Comparison of ENCODE assay signal across 23 mouse cellular contexts in genomic region chr12:100665294-100665693, GRCm38 (mm10).
DNase-seq lines count a peak whose midpoint lies in the region; ATAC-seq and TF ChIP-seq lines count a peak whose summit lies in the region.
"Had no signal": no experiment of that assay in that cellular context is flagged by ENCODE, and none has a peak within 500 bp of the region (broad histone marks: within the 10 kb centered on the region; RNA-seq: fewer than 3 reads in every experiment).

No protein-coding gene starts in this region.

- no peaks in the 10 kb centered on the region for H3K27me3 ChIP-seq in forebrain, embryonic 13.5 days
- H3K27me3 ChIP-seq in forebrain, embryonic 11.5 days (ENCODE audit: control insufficient read depth, insufficient read depth, low read length) = no peaks in the 10 kb centered on the region
- no peaks in the 10 kb centered on the region for H3K27me3 ChIP-seq in midbrain, embryonic 11.5 days (ENCODE audit: control insufficient read depth, insufficient read depth, low read length)
- H3K27me3 ChIP-seq in midbrain, embryonic 10.5 days (ENCODE audit: low read depth, poor library complexity, severe bottlenecking) = no peaks in the 10 kb centered on the region
- H3K27me3 ChIP-seq in forebrain, embryonic 16.5 days (replicated peaks; ENCODE audit: control insufficient read depth, insufficient read depth, low read length) = no peaks in the 10 kb centered on the region
- H3K27me3 ChIP-seq: embryonic facial prominence, embryonic 15.5 days; hindbrain, embryonic 12.5 days had no signal

- 75% methylated on average over 4 of the region's 4 CpGs for WGBS in forebrain, embryonic 13.5 days
- WGBS in forebrain, embryonic 11.5 days = 86% methylated on average over 4 of the region's 4 CpGs
- 87% methylated on average over 4 of the region's 4 CpGs for WGBS in midbrain, embryonic 11.5 days
- WGBS in midbrain, embryonic 10.5 days = 89% methylated on average over 4 of the region's 4 CpGs
- WGBS in forebrain, embryonic 16.5 days = 64% methylated on average over 4 of the region's 4 CpGs

- peak; percentile 89 for ATAC-seq in forebrain, embryonic 13.5 days
- ATAC-seq in forebrain, embryonic 11.5 days (replicated peaks; ENCODE audit: low FRiP score) = no peak
- no peak for ATAC-seq in midbrain, embryonic 11.5 days (ENCODE audit: low FRiP score)
- peak; percentile 94 for ATAC-seq in forebrain, embryonic 16.5 days
- ATAC-seq: hindbrain, embryonic 16.5 days; inflammation-experienced regulatory T-cells, adult 6 months; intestine, postnatal 0 days had no signal

- no peak overlapping the region for H3K4me2 ChIP-seq in forebrain, embryonic 13.5 days
- H3K4me2 ChIP-seq in forebrain, embryonic 11.5 days (ENCODE audit: low read depth, low read length, severe bottlenecking) = no peak overlapping the region
- no peak overlapping the region for H3K4me2 ChIP-seq in midbrain, embryonic 11.5 days
- no peak overlapping the region for H3K4me2 ChIP-seq in forebrain, embryonic 16.5 days (ENCODE audit: low read length)
- H3K4me2 ChIP-seq: embryonic facial prominence, embryonic 15.5 days; hindbrain, embryonic 12.5 days had no signal

- TF ChIP-seq POLR2A in brain, embryonic 14.5 days (IDR thresholded peaks at IDR 0.05; ENCODE audit: borderline replicate concordance, extremely low read depth, insufficient read depth, insufficient read length, poor library complexity, severe bottlenecking) = no peak

- H3K27ac ChIP-seq in forebrain, embryonic 13.5 days = no peak overlapping the region
- no peak overlapping the region for H3K27ac ChIP-seq in forebrain, embryonic 11.5 days (ENCODE audit: low read depth, low read length)
- no peak overlapping the region for H3K27ac ChIP-seq in midbrain, embryonic 11.5 days (ENCODE audit: low read depth, low read length)
- H3K27ac ChIP-seq in midbrain, embryonic 10.5 days (replicated peaks) = no peak overlapping the region
- H3K27ac ChIP-seq in forebrain, embryonic 16.5 days (ENCODE audit: low read length) = no peak overlapping the region
- H3K27ac ChIP-seq: embryonic facial prominence, embryonic 15.5 days; heart, embryonic 10.5 days; hindbrain, embryonic 12.5 days had no signal

- no peaks in the 10 kb centered on the region for H3K4me1 ChIP-seq in forebrain, embryonic 13.5 days
- H3K4me1 ChIP-seq in forebrain, embryonic 11.5 days (replicated peaks; ENCODE audit: control insufficient read depth, insufficient read depth, low read length) = no peaks in the 10 kb centered on the region
- no peaks in the 10 kb centered on the region for H3K4me1 ChIP-seq in midbrain, embryonic 11.5 days (ENCODE audit: control insufficient read depth, insufficient read depth, low read length)
- no peaks in the 10 kb centered on the region for H3K4me1 ChIP-seq in midbrain, embryonic 10.5 days
- peaks cover 5% of the 10 kb centered on the region for H3K4me1 ChIP-seq in forebrain, embryonic 16.5 days (replicated peaks; ENCODE audit: control insufficient read depth, insufficient read depth, low read length)
- H3K4me1 ChIP-seq: embryonic facial prominence, embryonic 15.5 days; hindbrain, embryonic 12.5 days had no signal

- H3K4me3 ChIP-seq in forebrain, embryonic 13.5 days = no peak overlapping the region
- H3K4me3 ChIP-seq in forebrain, embryonic 11.5 days (ENCODE audit: low read depth, low read length) = no peak overlapping the region
- H3K4me3 ChIP-seq in midbrain, embryonic 11.5 days (ENCODE audit: low read depth, low read length) = no peak overlapping the region
- no peak overlapping the region for H3K4me3 ChIP-seq in midbrain, embryonic 10.5 days
- H3K4me3 ChIP-seq in forebrain, embryonic 16.5 days (replicated peaks; ENCODE audit: low read length) = no peak overlapping the region
- H3K4me3 ChIP-seq: embryonic facial prominence, embryonic 15.5 days; erythroblast, embryonic 14.5 days; heart, embryonic 10.5 days; hindbrain, embryonic 12.5 days had no signal

- H3K9ac ChIP-seq in forebrain, embryonic 13.5 days = no peak overlapping the region
- no peak overlapping the region for H3K9ac ChIP-seq in forebrain, embryonic 11.5 days (ENCODE audit: low read length)
- no peak overlapping the region for H3K9ac ChIP-seq in midbrain, embryonic 11.5 days (ENCODE audit: low read length)
- H3K9ac ChIP-seq in forebrain, embryonic 16.5 days (replicated peaks; ENCODE audit: low read depth, low read length) = no peak overlapping the region
- H3K9ac ChIP-seq: embryonic facial prominence, embryonic 15.5 days; hindbrain, embryonic 12.5 days had no signal

- H3K36me3 ChIP-seq in forebrain, embryonic 13.5 days (ENCODE audit: poor library complexity, severe bottlenecking) = no peaks in the 10 kb centered on the region
- H3K36me3 ChIP-seq in forebrain, embryonic 11.5 days (ENCODE audit: control insufficient read depth, insufficient read depth, low read length) = no peaks in the 10 kb centered on the region
- H3K36me3 ChIP-seq in midbrain, embryonic 11.5 days (ENCODE audit: control insufficient read depth, insufficient read depth, low read length) = no peaks in the 10 kb centered on the region
- H3K36me3 ChIP-seq in midbrain, embryonic 10.5 days = no peaks in the 10 kb centered on the region
- no peaks in the 10 kb centered on the region for H3K36me3 ChIP-seq in forebrain, embryonic 16.5 days (ENCODE audit: control insufficient read depth, insufficient read depth)
- H3K36me3 ChIP-seq: embryonic facial prominence, embryonic 15.5 days; heart, embryonic 10.5 days; hindbrain, embryonic 12.5 days had no signal

- DNase-seq in forebrain, embryonic 11.5 days (ENCODE audit: low spot score) = no peak
- DNase-seq in midbrain, embryonic 11.5 days (ENCODE audit: low spot score, missing footprints) = peak; percentile 53
- no peak for DNase-seq in midbrain, embryonic 10.5 days (ENCODE audit: low spot score)
- peak; percentile 83 for DNase-seq in brain, embryonic 14.5 days (ENCODE audit: low read depth)
- no peak for DNase-seq in urinary bladder, postnatal 36 days (ENCODE audit: low spot score in 2 of 2)
- DNase-seq: adrenal gland, adult 2 months; adrenal gland, postnatal 25 days; cerebellum, adult 18-20 months; embryo, embryonic 11 days; gastrocnemius, postnatal 36 days; heart, adult 11 months; heart, postnatal 10 days; heart, postnatal 4 days; kidney, adult 8-10 months had no signal

- no peak for TF ChIP-seq CTCF in brain, embryonic 14.5 days (IDR thresholded peaks at IDR 0.05; ENCODE audit: borderline replicate concordance, extremely low read depth, insufficient read depth, insufficient read length)

- H3K9me3 ChIP-seq in forebrain, embryonic 13.5 days (replicated peaks) = no peaks in the 10 kb centered on the region
- H3K9me3 ChIP-seq in forebrain, embryonic 11.5 days (ENCODE audit: control insufficient read depth, low read length) = no peaks in the 10 kb centered on the region
- no peaks in the 10 kb centered on the region for H3K9me3 ChIP-seq in midbrain, embryonic 11.5 days (ENCODE audit: control insufficient read depth, low read length)
- H3K9me3 ChIP-seq in midbrain, embryonic 10.5 days (replicated peaks) = no peaks in the 10 kb centered on the region
- no peaks in the 10 kb centered on the region for H3K9me3 ChIP-seq in forebrain, embryonic 16.5 days (ENCODE audit: control insufficient read depth, low read length)
- H3K9me3 ChIP-seq: embryonic facial prominence, embryonic 15.5 days; heart, embryonic 10.5 days; hindbrain, embryonic 12.5 days had no signal

Comparison
In these comparisons a context has a peak if more than half of its experiments do, and no peak if none do; other contexts are left out.
1. ATAC-seq: peak in forebrain, embryonic 13.5 days (single experiment) and forebrain, embryonic 16.5 days (single experiment); none in forebrain, embryonic 11.5 days (single experiment) and midbrain, embryonic 11.5 days (single experiment).
2. DNase-seq: peak in midbrain, embryonic 11.5 days (single experiment) and brain, embryonic 14.5 days (single experiment); none in forebrain, embryonic 11.5 days (single experiment), midbrain, embryonic 10.5 days (single experiment) and urinary bladder, postnatal 36 days (0 of 2).